Mouse (Mus musculus) small intestine, adult 2 months (tissue): ENCODE data around the gene Evi5.

Experiments
- CTCF ChIP-seq: fragments of 200-500 bp; IDR thresholded peaks from 2 replicates; pipeline ENCODE4 v1.5.1; 2012; ENCODE audit warnings: low read depth, mild to moderate bottlenecking, control low read depth, inconsistent platforms, low read length, moderate library complexity, mixed read lengths; ENCODE audit not compliant: insufficient replicate concordance, insufficient read length; ENCODE audit errors: extremely low read depth
- POLR2A ChIP-seq: fragments of 200-500 bp; IDR thresholded peaks from 2 replicates; pipeline ENCODE4 v1.6.1; 2012; ENCODE audit warnings: low read depth, mild to moderate bottlenecking, control low read depth, inconsistent platforms, low read length, moderate library complexity

DNA sequence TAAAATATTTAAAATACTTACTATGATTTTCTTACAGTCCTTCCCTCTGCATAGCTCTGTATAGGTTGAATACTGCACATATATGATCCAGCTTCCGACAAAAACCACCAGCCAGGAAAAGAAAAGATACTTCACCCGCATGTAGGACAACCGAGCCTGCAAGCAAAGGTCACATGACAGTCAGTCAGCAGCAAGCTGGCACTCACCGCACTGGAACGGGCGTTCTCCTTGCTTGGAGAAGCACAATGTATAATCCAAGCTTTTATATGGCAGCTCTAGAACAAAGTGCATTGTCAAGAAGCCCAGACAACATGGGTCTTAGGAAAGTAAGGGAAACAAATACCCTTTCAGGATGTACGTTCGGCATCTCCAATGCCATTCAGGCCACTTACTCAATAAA is 49.7 kb upstream of the Evi5 start:
- TF ChIP-seq CTCF = no peak
- no peak for TF ChIP-seq POLR2A
